Mouse (Mus musculus) frontal cortex, postnatal 25 days (tissue): Measurements from ENCODE around the gene Mmaa.

Experiments
- DNase-seq, 2 experiments: peaks; one replicate each; pipeline ENCODE4 v3.0.0; 2022; ENCODE audit warnings: low spot score in 2 of 2

The Mmaa gene

DNA sequence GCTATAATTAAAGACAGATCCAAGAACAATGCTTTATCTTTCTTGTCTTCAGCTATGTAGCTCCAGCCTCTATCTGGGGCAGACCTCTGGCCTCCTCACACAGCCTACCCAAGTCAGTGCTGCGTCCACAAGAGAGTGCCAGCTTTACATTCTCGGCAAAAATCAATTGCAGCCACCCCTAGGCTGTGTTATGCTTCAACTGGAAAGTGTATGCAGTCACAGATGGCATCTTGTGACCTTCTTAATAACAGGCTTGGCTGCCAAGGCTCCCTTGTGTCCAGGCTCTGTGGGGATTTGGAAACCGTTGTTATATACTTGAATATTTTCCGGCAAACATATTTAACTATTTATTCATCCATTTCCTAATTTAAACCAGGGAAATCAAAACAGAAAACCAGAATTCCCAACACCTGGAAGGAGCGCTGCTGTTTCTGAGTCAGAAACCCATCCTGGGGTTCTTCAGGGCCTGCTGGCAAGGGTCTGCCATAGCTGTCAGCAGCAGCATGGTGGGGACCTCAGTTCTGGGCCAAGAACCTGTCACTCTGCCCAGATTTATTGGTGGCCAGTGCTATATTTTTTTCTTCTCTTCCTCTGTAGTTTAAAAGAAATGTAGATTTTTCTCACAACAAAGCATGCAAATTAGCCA, 72.5 kb downstream of the Mmaa start:
- DNase-seq, result no peak
